Mouse (Mus musculus) intestine, embryonic 16.5 days (tissue): ENCODE measurements around the gene Strip2. TPM values are rescaled to one million over a fixed set of nuclear protein-coding genes. Genes with fewer than 3 reads are reported as not detected.

Experiments used
- ATAC-seq: fragments of 200-750 bp; cut with Nextera tagmentation; 2 replicates; pipeline ENCODE4 v1.8.0; 2017; ENCODE audit warnings: moderate TSS enrichment, moderate library complexity
- H3K27ac ChIP-seq: fragments of 300-500 bp; sonication (generic); 2 replicates; pipeline ENCODE4 v1.5.1; 2014; ENCODE audit warnings: mild to moderate bottlenecking, low read length
- H3K27me3 ChIP-seq: fragments of 300-500 bp; sonication (generic); replicated peaks from 2 replicates; pipeline ENCODE4 v1.6.1; 2014; ENCODE audit warnings: low read length, control low read depth, mixed read lengths; ENCODE audit not compliant: control insufficient read depth, insufficient read depth
- H3K36me3 ChIP-seq: fragments of 300-500 bp; sonication (generic); 2 replicates; pipeline ENCODE4 v1.6.1; 2014; ENCODE audit warnings: low read length, control low read depth; ENCODE audit not compliant: control insufficient read depth, insufficient read depth
- H3K4me1 ChIP-seq: fragments of 300-500 bp; sonication (generic); 2 replicates; pipeline ENCODE4 v1.6.1; 2014; ENCODE audit warnings: low read length, control low read depth, mixed read lengths; ENCODE audit not compliant: control insufficient read depth, insufficient read depth
- H3K4me2 ChIP-seq: fragments of 300-500 bp; sonication (generic); 2 replicates; pipeline ENCODE4 v1.6.1; 2014; ENCODE audit warnings: low read depth, low read length, control low read depth
- H3K4me3 ChIP-seq: fragments of 300-500 bp; sonication (generic); 2 replicates; pipeline ENCODE4 v1.5.1; 2014; ENCODE audit warnings: mild to moderate bottlenecking, low read length
- H3K9ac ChIP-seq: fragments of 300-500 bp; sonication (generic); 2 replicates; pipeline ENCODE4 v1.6.1; 2014; ENCODE audit warnings: low read depth, low read length
- H3K9me3 ChIP-seq: fragments of 300-500 bp; sonication (generic); 2 replicates; pipeline ENCODE4 v1.6.1; 2016; ENCODE audit warnings: low read length, control low read depth; ENCODE audit not compliant: control insufficient read depth
- WGBS: fragments of 180-500 bp; shearing (Covaris S2); extraction: QIAGEN DNeasy Blood & Tissue Kit; methylation state at CpG from one replicate; pipeline ENCODE4 v1.1.7; 2014; 5-methylcytosine and 5-hydroxymethylcytosine counted together
- polyA plus RNA-seq: library from polyadenylated mRNA; unstranded; fragments of >200 nt; fragmentation: Nextera tagmentation; extraction: Ambion mirVana; gene quantifications from 2 replicates; pipeline ENCODE4 v1.2.1, GENCODE M21; 2015

The Strip2 gene
- polyA plus RNA-seq, 1 experiment from 2014 or later: 0.54 TPM

DNA sequence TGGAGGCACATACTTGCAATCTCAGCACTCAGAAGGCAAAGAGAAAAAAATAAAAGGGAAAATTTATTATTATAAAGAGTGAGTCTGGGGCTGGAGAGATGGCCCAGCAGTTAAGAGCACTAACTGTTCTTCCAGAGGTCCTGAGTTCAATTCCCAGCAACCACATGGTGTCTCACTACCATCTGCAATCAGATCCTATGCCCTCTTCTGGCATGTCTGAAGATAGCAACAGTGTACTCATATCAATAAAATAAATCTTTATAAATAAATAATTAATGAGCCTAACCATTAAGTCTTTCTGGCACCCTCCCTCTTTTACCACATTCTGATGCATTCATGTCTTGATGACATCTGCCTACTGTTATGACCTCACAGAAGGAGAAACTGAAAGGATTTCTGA, 65.0 kb downstream of the Strip2 start:
- no peak overlapping the region for H3K4me3 ChIP-seq
- H3K27ac ChIP-seq: no peak overlapping the region
- H3K9ac ChIP-seq: no peak overlapping the region
- H3K36me3 ChIP-seq: no peaks in the 10 kb centered on the region
- no peak for ATAC-seq
- H3K27me3 ChIP-seq: no peaks in the 10 kb centered on the region
- no peak overlapping the region for H3K4me2 ChIP-seq
- H3K9me3 ChIP-seq: no peaks in the 10 kb centered on the region
- peaks cover 4% of the 10 kb centered on the region for H3K4me1 ChIP-seq

DNA sequence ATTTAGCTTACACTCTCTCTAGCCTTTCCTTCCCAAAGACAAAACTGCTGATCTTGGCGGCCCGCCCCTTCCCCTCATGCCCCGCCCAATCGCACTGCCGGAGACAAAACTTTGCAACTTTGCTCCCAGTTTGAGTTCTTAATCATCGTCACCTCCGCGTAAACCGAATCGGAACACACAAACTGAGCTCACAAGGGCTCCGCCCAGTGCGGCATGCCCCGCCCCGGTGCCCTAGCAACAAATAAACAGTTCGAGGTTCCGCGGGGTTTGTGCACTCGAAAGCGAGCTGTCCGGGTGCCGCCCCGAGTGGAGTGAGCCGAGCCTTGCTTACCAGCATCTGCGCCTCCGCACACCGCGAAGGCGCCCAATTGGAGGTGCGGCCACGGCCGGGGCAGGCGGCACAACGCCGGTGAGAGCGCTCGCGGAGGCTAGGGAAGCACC, 68.3 kb downstream of the Strip2 start:
- ATAC-seq: peak; percentile 94
- no peaks in the 10 kb centered on the region for H3K27me3 ChIP-seq
- under 1% methylated on average over 37 of the region's 37 CpGs for WGBS

DNA sequence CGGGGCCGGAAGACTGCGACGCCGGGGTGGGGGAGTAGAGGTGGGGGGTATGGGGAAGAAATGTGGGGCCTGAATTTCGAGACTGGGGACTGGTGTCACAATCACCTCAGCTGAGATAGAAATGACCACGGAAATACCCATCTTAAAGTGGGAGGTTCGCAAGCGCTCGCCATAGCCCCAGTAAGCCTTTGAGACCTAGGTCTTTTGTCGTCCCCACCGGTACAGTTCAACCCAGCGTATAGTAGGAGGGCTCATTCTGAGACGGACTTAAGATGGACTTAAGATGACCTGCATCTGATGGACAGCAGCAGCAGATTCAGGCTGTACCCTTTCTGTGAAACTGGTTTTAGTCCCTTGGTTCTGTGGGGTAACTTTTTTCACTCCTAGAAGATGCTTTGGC, 68.7 kb downstream of the Strip2 start:
- Histone ChIP-seq H3K9ac (peak overlapping the region; percentile 70), H3K27me3 (no peaks in the 10 kb centered on the region), H3K27ac (peak overlapping the region; percentile 11; the same call in 1 of the 2 replicates), H3K9me3 (no peaks in the 10 kb centered on the region), H3K36me3 (no peaks in the 10 kb centered on the region), H3K4me3 (peak overlapping the region; percentile 61), H3K4me1 (peaks cover 4% of the 10 kb centered on the region), H3K4me2 (peak overlapping the region; percentile 90)
- ATAC-seq: peak; percentile 43
- WGBS: 1% methylated on average over 14 of the region's 14 CpGs

More for the DNA sequence above, 68.3 kb downstream of the Strip2 start:
- H3K36me3 ChIP-seq: no peaks in the 10 kb centered on the region
- peak overlapping the region; percentile 11; the same call in 1 of the 2 replicates for H3K27ac ChIP-seq
- H3K4me2 ChIP-seq: peak overlapping the region; percentile 90
- H3K9me3 ChIP-seq: no peaks in the 10 kb centered on the region
- H3K4me3 ChIP-seq: peak overlapping the region; percentile 61
- H3K9ac ChIP-seq: peak overlapping the region; percentile 70
- peaks cover 4% of the 10 kb centered on the region for H3K4me1 ChIP-seq

DNA sequence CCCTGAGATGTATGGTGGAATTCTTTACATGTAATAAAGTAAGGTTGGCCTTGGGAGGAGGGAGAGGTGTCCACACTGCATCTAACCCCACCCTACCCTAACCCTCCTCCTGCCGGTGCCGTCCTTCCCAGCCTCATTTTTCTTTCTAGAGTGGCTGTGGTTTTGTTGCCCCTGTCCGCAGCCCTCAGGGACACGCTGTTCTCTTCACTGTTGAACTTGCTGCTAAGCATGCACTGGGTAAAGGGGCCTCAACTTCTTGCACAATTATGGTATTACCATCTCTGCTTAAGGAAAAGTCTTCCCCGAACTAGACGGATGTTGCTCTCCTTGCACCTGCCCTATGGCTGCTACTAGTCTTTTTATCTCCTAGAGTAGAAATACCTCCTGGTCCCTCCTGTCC, 69.2 kb downstream of the Strip2 start:
- Histone ChIP-seq H3K27me3 (no peaks in the 10 kb centered on the region), H3K4me3 (peak overlapping the region; percentile 61), H3K4me1 (peaks cover 4% of the 10 kb centered on the region), H3K4me2 (peak overlapping the region; percentile 90), H3K36me3 (no peaks in the 10 kb centered on the region), H3K9ac (no peak overlapping the region), H3K9me3 (no peaks in the 10 kb centered on the region), H3K27ac (no peak overlapping the region)
- WGBS: 27% methylated on average over 6 of the region's 6 CpGs
- ATAC-seq: 0 out of 2 replicates have a peak, but pooled peaks have one; percentile 23

DNA sequence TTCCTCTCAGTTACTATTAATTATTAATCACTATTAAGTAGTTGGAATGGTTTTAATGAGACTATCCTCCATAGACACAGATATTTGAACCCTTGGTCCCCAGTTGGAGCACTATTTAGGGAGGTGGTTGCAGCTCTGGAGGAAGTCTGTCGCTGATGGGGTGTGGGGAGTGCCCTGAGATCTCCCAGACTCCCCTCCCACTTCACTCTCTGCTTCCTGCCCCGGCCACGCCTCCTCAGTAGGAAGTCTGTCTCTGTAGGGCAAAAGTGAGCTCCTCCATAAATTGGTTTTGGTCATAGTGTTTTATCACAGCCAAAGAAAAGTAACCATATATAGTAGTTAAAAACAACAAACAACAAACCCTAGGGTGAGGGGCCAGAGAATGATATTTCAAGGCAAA, 70.4 kb downstream of the Strip2 start:
- Histone ChIP-seq H3K4me2 (no peak overlapping the region), H3K27ac (no peak overlapping the region), H3K36me3 (no peaks in the 10 kb centered on the region), H3K9ac (no peak overlapping the region), H3K27me3 (no peaks in the 10 kb centered on the region), H3K9me3 (no peaks in the 10 kb centered on the region), H3K4me1 (peaks cover 4% of the 10 kb centered on the region), H3K4me3 (no peak overlapping the region)
- WGBS: 59% methylated on average over 3 of the region's 3 CpGs
- ATAC-seq: no peak

DNA sequence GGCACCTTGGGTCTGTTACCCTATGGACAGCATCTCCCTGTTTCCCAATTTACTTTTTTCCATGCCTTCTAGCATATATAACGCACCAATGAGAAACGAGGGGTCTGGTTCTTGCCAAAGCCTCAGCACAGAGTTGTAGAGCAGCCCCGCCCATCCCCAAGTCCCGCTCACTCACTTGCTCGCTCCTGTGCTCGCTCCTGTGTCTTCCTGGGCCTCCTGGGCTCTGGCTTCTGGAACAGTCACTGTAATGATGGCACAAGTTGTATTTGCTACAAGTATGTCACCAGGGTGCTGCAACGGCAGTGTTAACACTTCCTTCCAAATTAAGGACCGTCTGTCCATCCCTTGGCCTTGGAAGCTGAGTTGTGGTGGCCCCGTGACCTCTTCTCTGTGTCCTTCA, 81.3 kb downstream of the Strip2 start:
- Histone ChIP-seq H3K9me3 (no peaks in the 10 kb centered on the region), H3K36me3 (no peaks in the 10 kb centered on the region), H3K4me2 (no peak overlapping the region), H3K27ac (no peak overlapping the region), H3K27me3 (no peaks in the 10 kb centered on the region), H3K4me1 (no peaks in the 10 kb centered on the region), H3K4me3 (no peak overlapping the region), H3K9ac (no peak overlapping the region)
- WGBS: 68% methylated on average over 9 of the region's 9 CpGs
- ATAC-seq: no peak

DNA sequence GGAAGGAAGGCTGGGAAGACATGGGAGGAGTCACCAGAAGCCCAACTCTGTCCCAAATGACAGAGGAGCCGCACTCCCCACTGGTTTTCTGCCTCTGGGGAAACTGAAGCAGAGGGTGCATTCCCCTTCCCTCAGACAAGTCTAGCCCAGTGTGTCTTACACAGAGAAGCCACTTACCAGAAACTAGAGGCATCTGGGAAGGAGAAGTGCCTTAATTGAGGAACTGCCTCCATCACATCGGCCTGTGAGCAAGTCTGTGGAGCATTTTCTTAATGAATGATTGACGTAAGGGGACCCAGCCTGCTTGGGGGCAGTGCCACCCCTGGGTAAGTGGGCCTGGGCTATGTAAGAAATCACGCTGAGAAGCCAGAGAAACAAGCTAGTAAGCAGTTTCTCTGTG, 82.0 kb downstream of the Strip2 start:
- no peak overlapping the region for H3K9ac ChIP-seq
- no peaks in the 10 kb centered on the region for H3K9me3 ChIP-seq
- H3K36me3 ChIP-seq: no peaks in the 10 kb centered on the region
- no peak overlapping the region for H3K4me3 ChIP-seq
- no peak for ATAC-seq
- no peak overlapping the region for H3K27ac ChIP-seq
- no peaks in the 10 kb centered on the region for H3K4me1 ChIP-seq
- H3K4me2 ChIP-seq: no peak overlapping the region
- WGBS: 62% methylated on average over 4 of the region's 4 CpGs
- H3K27me3 ChIP-seq: no peaks in the 10 kb centered on the region

DNA sequence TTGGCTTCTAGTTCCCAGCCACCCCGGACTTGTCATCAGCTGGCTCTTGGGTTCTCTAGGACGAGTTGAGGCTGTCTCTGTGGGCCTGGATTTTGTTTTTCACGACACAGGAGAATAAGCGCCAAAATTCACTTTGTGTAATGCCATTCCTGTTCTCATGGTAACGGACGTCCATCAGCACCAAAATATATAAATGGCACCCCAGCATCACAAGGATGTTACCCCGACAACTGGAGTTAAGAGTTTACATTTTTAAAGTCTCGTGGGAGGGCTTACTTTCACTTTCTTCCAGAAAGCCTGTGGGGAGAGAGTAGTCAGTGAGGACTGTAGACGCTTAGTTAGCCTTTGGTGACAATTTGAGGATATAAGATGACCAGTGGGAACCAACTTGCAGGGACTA, 85.8 kb downstream of the Strip2 start:
- ATAC-seq: no peak
- Histone ChIP-seq H3K9ac (no peak overlapping the region), H3K36me3 (no peaks in the 10 kb centered on the region), H3K27ac (no peak overlapping the region), H3K4me1 (no peaks in the 10 kb centered on the region), H3K27me3 (no peaks in the 10 kb centered on the region), H3K4me2 (no peak overlapping the region), H3K9me3 (no peaks in the 10 kb centered on the region), H3K4me3 (no peak overlapping the region)
- WGBS: 68% methylated on average over 9 of the region's 9 CpGs

DNA sequence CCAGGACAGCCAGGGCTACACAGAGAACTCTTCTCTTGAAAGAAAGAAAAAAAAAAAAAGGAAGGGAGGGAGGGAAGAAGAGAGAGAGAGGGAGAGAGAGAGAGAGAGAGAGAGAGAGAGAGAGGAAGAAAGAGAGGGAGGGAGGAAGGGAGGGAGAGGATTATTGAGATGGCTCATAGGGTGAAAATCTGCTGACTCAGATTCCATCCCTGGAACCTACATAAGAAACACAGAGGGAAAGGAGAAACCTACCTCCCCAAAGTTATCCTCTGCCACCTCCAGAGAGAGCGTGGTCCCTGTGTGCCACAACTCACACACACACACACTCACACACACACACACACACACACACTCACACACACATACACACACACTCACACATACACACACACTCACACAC, 89.0 kb downstream of the Strip2 start:
- Histone ChIP-seq H3K27me3 (no peaks in the 10 kb centered on the region), H3K4me3 (no peak overlapping the region), H3K27ac (no peak overlapping the region), H3K9ac (no peak overlapping the region), H3K36me3 (no peaks in the 10 kb centered on the region), H3K4me1 (no peaks in the 10 kb centered on the region), H3K4me2 (no peak overlapping the region), H3K9me3 (no peaks in the 10 kb centered on the region)
- no peak for ATAC-seq
- WGBS: 92% methylated on average over 1 of the region's 1 CpGs

DNA sequence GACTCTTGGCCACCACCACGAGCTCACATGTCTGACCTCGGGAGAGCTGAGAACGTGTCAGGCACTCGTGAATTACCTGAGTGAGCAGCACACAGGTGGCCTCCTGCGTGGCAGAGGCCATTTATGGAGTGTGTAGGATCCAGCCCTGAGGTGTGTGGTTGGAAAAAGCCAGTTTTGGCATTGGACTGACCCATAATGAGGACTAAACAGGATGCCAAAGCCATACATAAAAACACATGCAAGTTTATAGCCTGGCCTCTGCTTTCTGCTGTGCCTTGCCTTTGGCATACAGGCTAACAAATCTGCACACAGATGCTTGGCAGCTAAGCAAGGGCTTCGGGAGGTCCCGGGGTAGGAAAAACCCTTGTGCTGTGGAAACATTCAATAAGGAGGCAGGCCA, 92.4 kb downstream of the Strip2 start:
- no peak overlapping the region for H3K4me3 ChIP-seq
- no peaks in the 10 kb centered on the region for H3K9me3 ChIP-seq
- WGBS: 79% methylated on average over 7 of the region's 7 CpGs
- H3K27ac ChIP-seq: no peak overlapping the region
- H3K4me2 ChIP-seq: no peak overlapping the region
- no peaks in the 10 kb centered on the region for H3K36me3 ChIP-seq
- H3K4me1 ChIP-seq: no peaks in the 10 kb centered on the region
- ATAC-seq: no peak
- no peak overlapping the region for H3K9ac ChIP-seq
- no peaks in the 10 kb centered on the region for H3K27me3 ChIP-seq
